Mouse (Mus musculus): ENCODE measurements around the gene Atp6v0a1.

Gene Atp6v0a1

DNA sequence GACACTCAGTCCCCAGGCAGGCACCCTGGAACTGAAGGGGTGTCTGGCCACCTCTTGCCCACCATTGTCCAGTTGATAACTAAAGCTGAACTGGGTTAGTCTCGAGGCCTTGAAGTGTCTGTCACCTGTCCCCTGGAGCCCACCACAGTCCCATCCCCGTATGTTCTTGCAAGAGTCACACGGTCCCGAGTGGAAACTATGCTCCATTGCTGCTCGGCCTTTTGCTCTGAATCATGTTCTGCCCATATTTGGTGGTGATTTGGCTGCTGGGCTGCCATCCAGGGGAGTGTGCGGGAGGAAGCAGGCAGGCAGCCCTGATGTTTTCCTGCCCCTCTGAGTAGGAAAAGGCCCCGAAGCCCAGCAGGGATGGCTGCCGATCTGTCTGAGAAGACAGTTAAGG is 50.9 kb downstream of the Atp6v0a1 start:
- peak; percentile 60 for DNase-seq (ENCODE audit: low spot score)

DNA sequence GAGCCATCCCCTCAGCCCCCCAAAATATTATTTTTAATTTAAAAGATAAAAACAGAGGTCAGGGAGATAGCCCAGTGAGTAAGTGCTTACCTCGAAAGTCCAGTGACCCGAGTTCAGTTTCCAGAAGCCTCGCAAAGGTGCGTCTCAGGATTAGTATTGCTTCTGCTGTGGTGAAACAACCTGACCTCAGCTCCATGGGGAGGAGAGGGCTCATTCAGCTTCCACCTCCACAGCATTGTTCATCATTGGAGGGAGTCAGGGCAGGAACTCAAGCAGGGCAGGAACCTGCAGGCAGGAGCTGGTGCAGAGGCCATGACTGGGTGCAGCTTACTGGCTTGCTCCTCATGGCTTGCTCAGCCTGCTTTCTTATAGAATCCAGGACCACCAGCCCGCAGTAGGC is 51.8 kb downstream of the Atp6v0a1 start:
- no peak for DNase-seq (ENCODE audit: low spot score)

DNA sequence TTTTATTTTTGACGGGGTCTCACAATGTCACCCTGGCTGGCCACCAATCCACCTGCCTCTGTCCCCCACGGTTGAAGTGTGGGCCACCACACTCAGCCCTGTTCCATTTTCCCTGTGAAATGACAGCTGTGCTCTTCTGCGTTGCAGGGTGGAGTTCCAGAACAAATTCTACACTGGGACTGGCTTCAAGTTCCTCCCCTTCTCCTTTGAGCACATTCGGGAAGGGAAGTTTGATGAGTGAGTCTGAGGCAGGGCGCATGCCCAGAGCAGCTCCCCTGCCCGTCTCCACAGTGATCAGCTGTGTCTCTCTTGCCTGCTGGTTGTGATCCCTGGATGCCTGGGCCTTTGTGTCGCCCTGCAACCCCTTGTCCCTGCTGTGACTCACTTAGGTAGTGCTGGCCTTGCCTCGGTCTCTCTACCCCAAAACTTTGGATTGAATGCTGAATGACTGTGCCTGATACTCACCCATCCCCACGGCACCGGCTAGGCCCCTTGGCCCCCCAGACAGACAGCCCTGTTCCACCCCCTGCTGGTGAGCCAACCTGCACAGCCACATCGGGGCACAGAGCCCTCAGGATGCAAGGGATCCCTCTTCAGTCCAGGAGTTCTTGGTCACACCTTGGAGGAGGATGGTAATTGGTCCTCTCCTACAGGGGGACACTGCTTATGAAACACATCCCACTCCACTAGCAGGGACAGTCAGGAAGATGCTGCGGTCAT is 53.1 kb downstream of the Atp6v0a1 start:
- no peak for DNase-seq (ENCODE audit: low spot score)

DNA sequence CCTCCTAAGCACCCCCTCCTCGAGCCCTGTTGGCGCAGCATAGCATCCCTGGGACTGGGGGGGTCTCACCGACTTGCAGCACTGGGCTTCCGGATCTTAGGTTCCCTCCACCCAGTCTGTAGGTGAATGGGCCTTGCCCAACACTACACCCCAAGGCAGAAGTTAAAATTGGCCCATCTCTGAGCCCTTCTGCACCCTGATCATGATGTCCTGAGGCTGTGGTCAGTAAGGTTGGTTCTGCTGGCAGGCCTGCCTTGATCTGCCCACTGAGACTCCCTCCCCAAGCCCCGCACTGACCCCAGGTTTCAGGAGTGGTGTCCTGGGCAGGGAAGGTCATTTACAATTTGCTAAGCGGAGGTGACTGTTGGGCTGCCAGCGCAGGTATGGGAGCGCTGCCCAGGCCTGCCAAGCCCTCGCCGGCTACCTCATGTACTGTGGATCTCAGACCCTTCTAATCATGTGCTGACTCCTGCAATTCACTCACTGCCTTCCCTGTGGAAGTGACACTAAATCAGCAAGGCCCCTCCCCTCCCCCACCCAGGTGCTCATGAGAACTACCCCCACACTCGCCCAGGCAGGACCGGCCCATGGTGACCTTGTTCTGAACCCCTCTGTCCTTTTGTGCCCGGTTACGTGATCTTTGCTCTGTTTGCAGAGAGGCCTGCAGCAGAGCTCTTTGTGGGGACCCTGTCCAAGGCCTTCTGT is 53.9 kb downstream of the Atp6v0a1 start:
- DNase-seq (ENCODE audit: low spot score) = no peak

DNA sequence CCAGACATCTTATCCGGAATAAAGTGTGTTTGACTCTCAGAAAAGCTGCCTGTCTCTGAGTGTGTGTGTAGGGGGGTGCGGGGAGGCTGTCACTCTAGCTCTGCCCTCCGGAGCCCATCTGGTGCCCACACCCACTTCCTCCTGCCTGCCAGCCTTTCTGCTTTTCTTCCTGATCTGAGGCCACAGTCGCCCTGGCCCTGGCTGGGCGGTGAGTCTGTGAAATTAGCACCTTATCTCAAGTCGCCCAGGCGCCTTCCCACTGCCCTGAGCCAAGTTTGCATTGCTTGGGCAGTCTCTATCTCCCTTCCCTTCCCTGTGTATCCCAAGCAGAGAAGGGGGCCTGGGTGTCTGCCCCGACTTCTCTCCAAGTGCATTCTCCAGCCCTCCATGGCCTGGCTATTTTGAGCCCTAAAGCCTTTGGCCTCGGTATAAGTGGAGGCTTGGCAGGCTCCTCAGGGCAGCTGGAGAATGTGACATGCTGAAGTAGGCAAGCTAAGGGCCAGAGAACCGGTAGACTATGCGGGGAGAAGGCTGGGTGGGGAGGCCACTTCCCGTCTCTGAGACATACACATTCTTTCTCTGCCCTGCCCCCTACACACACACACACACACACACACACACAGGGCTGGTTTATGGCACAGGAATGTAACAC is 54.5 kb downstream of the Atp6v0a1 start:
- DNase-seq (ENCODE audit: low spot score) = peak; percentile 44

DNA sequence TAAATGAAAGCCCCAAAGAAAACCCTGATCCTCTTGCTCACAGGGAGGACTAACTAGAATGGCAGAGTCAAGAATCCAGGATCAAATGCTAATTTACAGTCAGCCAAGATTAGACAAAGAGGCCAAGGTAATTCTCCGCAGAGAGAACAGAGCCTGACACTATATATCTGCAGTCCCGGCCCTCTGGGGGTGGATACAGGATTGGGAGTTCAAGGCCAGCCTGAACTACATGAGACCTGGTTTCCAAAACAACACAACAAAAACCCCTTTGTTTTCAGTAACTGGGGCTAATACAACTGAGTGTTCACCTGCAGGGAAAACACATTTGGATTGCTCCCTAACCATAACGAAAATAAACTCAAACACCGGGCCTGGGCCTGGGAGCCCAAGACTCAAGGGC is 55.2 kb downstream of the Atp6v0a1 start:
- no peak for DNase-seq (ENCODE audit: low spot score)

DNA sequence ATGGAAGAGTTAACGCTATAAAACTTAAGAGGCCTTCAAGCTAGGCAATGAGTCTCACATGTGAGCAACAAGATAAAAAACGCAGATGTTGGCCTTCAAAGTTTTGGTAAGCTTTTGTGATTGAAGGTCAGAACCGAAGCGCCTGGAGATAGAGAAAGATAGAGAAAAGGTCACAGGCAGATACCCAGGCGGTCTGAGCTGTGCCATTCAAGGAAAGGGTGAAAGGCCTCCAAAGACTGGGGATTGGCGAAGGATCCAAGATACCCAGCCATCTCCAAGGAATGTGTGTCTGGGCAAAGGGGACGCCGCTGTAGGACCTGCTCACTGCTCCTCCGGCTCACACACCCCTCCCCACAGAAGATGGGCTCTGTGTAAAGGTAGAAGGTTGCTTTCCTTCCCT is 55.8 kb downstream of the Atp6v0a1 start:
- no peak for DNase-seq (ENCODE audit: low spot score)

DNA sequence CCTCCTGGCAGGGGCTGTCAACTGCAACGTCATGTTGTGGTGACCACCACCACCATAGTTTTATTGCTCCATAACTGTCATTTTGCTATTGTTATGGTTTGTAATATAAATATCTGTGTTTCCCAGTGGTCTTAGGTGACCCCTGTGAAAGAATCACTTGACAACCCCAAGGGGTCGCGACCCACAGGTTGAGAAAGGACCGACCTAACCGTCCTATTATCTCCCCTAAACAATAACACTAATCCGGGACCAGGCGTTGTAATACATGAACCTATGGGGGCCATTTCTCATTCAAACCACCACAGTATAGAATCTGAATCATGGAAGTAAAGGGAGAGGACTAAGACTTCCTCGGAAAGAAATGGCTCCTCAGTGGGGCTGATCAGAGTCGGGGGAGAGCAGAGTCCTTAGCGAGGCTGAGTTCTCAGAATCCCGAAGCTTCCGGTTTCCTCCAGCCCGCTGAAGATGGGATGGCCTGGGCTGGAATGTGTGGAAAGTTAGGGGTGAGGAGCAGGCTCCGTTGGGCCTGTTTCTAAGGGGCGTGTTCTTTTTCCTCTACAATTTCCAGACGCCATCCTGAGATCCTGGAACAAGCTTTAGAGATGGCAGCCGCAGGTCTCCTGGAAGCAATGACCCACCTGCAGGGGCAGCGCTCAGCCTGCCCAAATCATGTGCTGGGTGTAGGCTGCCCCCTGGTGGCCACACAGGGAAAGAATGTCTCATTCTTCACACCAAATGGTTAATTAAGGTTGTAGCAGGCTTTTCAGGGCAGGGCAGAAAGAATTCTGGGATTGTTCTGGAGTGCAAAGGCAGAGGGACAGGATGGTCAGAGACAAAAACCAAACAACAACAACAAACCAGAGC is 57.5 kb downstream of the Atp6v0a1 start:
- DNase-seq (ENCODE audit: low spot score) = peak; percentile 80

DNA sequence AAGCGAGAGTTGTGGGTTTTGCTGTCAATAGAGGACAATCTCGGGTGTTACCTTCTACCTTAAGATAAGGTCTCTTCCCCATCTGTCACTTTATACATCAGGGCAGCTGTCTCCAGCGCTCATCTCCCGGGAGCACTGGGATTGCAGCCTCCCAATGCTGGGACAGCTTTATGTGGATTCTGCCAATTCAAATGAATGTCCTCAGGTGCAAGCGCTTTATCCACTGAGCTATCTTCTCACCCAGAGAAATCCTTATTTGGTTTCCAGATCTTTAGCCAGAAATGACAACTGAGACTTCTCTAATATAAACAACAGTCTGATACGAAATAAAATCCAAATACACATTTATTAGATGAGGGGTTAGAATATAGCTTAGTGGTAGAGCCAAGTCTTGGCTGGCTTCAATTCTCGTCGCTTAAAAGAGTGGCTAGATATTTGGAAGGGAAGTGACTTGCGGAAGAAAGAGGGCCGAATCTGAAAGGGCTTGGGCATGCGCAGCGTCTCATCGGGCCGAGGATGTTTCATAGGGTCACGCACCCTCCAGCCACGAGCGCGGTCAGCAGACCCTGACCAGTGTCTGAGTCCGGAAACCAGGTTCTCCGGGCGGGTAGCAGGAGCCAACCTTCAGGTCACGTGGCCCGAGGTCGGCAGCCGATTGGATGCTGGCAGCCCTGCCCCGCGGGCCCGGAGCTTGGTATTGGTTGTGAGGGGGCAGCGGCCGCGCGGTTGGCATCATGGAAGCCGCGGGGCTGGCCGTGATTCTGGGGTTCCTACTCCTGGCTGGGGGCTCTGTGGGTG is 60.3 kb downstream of the Atp6v0a1 start, which contains the start of gene Naglu:
Naglu (plus strand) TSS at position 622 of the 798 bp plus-strand sequence.
- peak; percentile 87 for DNase-seq (ENCODE audit: low spot score)

DNA sequence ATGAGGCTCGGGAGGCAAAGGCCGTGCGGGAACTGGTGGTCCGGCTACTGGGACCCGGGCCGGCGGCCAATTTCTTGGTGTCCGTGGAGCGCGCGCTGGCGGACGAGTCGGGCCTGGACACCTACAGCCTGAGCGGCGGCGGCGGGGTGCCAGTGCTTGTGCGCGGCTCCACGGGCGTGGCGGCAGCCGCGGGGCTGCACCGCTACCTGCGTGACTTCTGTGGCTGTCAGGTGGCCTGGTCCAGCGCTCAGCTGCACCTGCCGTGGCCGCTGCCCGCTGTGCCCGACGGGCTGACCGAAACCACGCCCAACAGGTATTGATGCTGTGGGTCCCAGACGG is 60.9 kb downstream of the Atp6v0a1 start:
- no peak for DNase-seq (ENCODE audit: low spot score)

DNA sequence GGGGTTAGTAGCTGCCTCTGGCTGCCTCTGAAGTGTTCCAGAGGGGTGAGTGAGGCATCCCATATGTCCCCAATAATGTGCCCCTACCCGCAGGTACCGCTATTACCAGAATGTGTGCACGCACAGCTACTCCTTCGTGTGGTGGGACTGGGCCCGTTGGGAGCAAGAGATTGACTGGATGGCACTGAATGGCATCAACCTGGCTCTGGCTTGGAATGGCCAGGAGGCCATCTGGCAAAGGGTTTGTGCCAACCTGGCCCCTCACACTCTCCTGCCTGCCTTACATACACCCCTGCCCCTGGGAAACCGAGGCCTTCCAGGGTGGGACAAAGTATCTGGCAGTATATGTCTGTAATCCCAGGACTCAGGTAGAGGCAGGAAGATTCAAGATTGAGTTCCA is 61.7 kb downstream of the Atp6v0a1 start:
- no peak for DNase-seq (ENCODE audit: low spot score)

DNA sequence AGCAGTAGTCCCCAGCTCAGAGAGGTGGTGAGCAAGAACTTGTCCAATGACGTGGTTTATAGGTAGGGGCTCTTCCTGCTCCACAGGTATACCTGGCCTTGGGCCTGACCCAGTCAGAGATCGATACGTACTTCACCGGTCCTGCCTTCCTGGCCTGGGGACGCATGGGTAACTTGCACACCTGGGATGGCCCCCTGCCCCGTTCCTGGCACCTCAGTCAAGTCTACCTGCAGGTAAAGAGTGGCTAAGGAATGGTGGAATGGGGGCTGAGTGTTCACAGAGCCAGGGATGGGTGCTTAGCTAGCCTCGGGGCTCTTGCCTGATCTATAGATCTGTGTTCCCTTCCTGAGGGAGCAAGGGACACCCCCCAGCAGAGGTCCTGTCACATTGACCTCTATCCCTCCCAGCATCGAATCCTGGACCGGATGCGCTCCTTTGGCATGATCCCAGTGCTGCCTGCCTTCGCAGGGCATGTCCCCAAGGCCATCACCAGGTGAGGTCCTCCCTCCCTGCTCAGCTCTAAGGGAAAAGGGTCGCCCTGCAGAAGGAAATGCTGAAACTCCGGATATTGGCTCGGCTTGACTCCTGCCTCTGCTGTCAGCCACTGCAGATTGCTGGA is 62.7 kb downstream of the Atp6v0a1 start:
- no peak for DNase-seq (ENCODE audit: low spot score)

DNA sequence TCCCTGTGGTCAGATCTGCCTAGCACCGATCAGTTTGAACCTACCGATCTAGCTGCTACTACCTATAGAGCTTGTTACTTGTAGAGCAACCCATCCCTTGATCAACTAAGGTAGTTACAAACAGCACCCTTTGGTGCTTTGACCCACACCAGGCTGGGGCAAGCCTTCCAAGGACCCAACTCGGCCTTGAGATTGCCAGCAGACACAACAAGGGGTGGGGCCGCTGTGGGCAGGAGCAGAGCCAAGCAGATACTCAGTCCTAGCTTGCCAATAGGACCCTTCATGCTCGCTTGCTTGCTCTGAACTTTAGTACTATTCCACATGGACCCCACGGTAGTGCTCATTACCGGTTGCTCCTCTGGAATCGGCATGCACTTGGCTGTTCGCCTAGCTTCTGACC is 68.9 kb downstream of the Atp6v0a1 start, which contains the start of gene Hsd17b1:
Hsd17b1 (plus strand) TSS at position 291 of the 400 bp plus-strand sequence.
- DNase-seq (ENCODE audit: low spot score) = no peak

DNA sequence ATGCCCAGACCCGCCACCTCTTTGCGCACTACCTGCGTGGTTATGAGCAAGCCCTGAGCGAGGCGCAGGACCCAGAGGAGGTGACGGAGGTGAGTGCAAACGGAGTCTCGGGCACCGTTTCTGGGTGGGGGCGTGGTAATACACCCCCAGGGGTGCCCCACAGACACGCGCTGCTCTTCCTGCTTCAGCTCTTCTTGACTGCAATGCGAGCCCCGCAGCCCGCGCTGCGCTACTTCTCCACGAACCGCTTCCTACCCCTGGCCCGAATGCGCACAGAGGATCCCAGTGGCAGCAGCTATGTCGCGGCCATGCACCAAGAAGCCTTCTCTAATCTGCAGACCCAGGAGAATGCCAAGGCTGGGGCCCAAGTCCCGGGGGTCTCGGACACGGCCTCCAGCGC is 70.5 kb downstream of the Atp6v0a1 start:
- no peak for DNase-seq (ENCODE audit: low spot score)

DNA sequence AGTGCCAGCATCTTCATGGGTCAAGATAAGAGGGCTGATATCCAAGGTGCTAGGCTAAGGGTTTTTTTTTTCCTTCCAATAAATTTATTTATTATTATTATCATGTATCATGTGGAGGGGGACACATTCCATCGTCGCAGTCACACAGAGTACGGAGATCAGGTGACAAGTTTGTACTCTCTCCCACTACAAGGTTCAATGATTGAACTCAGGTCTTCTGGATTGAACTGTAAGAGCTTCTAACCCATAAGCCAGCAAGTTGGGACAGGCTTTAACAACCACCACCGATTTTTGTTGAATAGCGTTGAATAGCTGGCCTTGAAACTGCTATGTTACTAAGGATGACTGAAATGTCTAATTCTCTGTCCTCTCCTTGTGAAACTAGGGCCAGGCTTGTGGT is 71.2 kb downstream of the Atp6v0a1 start:
- no peak for DNase-seq (ENCODE audit: low spot score)

DNA sequence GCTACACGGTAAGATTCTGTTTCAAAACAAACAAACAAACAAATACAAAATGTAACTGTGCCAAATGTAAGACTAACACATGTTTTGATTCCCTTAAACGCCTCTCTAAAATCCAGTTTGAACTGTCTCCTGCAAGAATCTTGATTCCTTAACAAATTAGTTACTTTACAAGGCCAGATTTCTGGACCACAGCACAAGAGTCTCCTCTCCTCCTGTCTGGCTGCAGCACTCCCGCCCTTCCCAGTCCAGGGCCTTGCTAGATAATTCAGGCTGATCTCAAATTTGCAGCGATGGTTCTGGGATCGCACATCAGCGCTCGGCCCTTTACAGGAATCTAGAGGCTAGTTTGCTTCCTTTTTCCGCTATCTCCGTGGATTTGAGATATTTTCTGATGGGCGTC is 72.4 kb downstream of the Atp6v0a1 start:
- no peak for DNase-seq (ENCODE audit: low spot score)

DNA sequence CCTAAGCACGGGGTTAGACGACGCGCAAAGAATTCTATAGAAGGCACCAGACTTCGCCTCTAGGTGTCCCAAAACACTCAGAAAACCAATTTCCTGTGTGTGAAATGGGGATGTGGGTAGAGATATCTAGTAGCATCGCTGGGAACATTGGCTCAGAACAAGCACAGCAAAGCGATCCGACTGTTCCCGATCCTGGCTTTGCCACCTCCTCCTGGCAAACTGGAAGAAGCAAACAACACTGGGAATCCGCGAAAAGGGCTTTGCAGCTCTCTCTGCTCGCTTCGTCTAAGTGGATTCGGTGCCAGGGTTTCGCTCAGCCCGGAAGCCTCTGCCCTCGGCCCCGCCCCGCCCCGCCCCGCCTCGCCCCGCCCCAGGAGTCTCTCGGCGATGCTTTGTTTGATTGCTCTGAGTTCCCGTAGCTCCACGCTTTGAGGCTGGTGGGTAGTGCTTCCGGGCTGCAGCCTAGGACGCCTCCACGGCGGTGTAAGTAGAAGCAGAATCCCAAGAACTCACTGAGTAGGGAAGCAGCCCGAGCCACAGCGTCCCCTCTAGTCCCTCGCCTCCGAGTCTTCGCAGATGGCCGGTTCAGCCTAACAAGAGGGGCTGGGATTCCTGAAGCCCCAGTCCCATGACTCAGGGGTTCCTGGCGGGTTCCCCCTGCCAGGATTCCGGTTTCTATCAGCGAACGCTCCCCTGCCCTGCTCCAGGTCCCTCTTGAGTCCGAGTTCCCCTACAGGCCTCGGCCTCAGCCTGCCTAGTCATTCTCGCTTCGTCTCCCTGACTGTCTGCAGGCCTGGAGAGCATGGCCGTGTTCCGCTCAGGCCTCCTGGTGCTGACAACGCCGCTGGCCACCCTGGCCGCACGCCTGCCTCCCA is 73.2 kb downstream of the Atp6v0a1 start, which contains the start of gene Coasy:
Coasy (plus strand) TSS at position 358 of the 875 bp plus-strand sequence.
- DNase-seq (ENCODE audit: low spot score) = peak; percentile 73

DNA sequence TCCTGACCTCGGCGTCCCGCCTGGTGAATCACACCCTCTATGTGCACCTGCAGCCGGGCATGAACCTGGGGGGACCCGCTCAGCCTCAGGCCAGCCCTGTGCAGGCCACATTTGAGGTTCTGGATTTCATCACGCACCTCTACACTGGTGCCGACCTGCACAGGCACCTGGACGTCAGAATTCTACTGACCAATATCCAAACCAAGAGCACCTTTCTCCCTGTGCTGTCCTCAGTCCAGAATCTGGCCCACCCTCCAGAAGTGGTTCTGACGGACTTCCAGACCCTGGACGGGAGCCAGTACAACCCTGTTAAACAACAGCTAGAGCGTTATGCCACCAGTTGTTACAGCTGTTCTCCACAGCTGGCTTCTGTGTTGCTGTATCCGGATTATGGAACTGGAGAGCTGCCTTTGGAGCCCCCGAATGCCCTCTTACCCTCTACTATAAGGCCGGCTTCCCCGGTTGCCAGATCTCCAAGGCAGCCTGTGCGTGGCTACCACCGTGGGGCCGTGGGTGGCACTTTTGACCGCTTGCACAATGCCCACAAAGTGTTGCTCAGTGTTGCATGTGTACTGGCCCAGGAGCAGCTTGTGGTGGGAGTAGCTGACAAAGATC is 73.9 kb downstream of the Atp6v0a1 start:
- DNase-seq (ENCODE audit: low spot score) = no peak

DNA sequence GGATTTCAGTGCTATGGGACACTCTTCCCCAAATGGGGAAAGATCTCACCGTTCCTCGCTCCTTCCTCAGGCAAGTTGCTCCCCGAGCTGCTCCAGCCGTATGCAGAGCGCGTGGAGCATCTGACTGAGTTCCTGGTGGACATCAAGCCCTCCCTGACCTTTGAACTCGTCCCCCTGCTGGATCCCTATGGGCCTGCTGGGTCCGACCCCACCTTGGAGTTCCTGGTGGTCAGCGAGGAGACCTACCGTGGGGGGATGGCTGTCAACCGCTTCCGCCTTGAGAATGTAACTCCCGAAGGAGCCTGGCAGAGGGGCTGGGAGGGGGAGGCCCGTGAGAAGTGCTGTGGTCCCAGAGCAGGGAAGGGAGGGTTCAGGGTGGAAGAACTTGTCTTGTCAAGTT is 75.0 kb downstream of the Atp6v0a1 start:
- no peak for DNase-seq (ENCODE audit: low spot score)
